Mouse (Mus musculus) liver, postnatal 0 days (tissue): ENCODE measurements at regions not wholly inside any gene's neighbourhood (a gene's known extent, or its start where the extent isn't known, plus 50 kb on each side); places are given as distances from the start of the nearest gene placed in this dataset.

Experiments
- CTCF ChIP-seq: sonication (generic); IDR thresholded peaks from 2 replicates; pipeline ENCODE4 v1.5.1; 2016; ENCODE audit warnings: antibody characterized with exemption, low read depth
- EP300 ChIP-seq: IDR thresholded peaks from 2 replicates; pipeline ENCODE4 v1.6.1; 2016; ENCODE audit warnings: antibody characterized with exemption, low read depth, mild to moderate bottlenecking

GRCm38 (mm10) chr12:39587204-39587909 is 450.5 kb downstream of the Arl4a start:
- TF ChIP-seq CTCF (no peak), EP300 (no peak)
